Mouse (Mus musculus) midbrain, embryonic 12.5 days (tissue): Measurements from ENCODE around the gene Tubb5. TPM values are rescaled to one million over a fixed set of nuclear protein-coding genes. Genes with fewer than 3 reads are reported as not detected.
"Not testable (repeated sequence)": the region's sequence is repeated elsewhere in the genome, so short reads cannot be mapped to it uniquely, and the experiment has no call there.

Experiments used
- ATAC-seq: fragments of 200-750 bp; cut with Nextera tagmentation; 2 replicates; pipeline ENCODE4 v1.8.0; 2017; ENCODE audit warnings: low read depth, moderate TSS enrichment, moderate library complexity; ENCODE audit not compliant: low FRiP score
- H3K27ac ChIP-seq: fragments of 300-500 bp; sonication (generic); replicated peaks from 2 replicates; pipeline ENCODE4 v1.5.1; 2016; ENCODE audit warnings: mild to moderate bottlenecking
- H3K27me3 ChIP-seq: fragments of 300-500 bp; sonication (generic); 2 replicates; pipeline ENCODE4 v1.6.1; 2016; ENCODE audit warnings: mild to moderate bottlenecking
- H3K36me3 ChIP-seq: fragments of 300-500 bp; sonication (generic); 2 replicates; pipeline ENCODE4 v1.6.1; 2016
- H3K4me1 ChIP-seq: fragments of 300-500 bp; sonication (generic); 2 replicates; pipeline ENCODE4 v1.6.1; 2016
- H3K4me2 ChIP-seq: fragments of 300-500 bp; sonication (generic); replicated peaks from 2 replicates; pipeline ENCODE4 v1.6.1; 2016; ENCODE audit warnings: mild to moderate bottlenecking, moderate library complexity
- H3K4me3 ChIP-seq: fragments of 300-500 bp; sonication (generic); 2 replicates; pipeline ENCODE4 v1.5.1; 2016; ENCODE audit warnings: mild to moderate bottlenecking
- H3K9ac ChIP-seq: fragments of 300-500 bp; sonication (generic); replicated peaks from 2 replicates; pipeline ENCODE4 v1.6.1; 2016; ENCODE audit warnings: mild to moderate bottlenecking, moderate library complexity
- H3K9me3 ChIP-seq: fragments of 300-500 bp; sonication (generic); 2 replicates; pipeline ENCODE4 v1.6.1; 2016; ENCODE audit warnings: mild to moderate bottlenecking
- WGBS: fragments of 180-500 bp; shearing (Covaris S2); methylation state at CpG from one replicate; pipeline ENCODE4 v1.1.7; 2016; 5-methylcytosine and 5-hydroxymethylcytosine counted together
- polyA plus RNA-seq: library from polyadenylated mRNA; unstranded; fragments of >200 nt; fragmentation: Nextera tagmentation; extraction: Ambion mirVana; gene quantifications from 2 replicates; pipeline ENCODE4 v1.2.1, GENCODE M21; 2016

Gene Tubb5
- polyA plus RNA-seq, 1 experiment from 2014 or later: 1,561 TPM

GRCm38 (mm10) chr17:35850974-35851373 is 12.9 kb upstream of the Tubb5 start:
- no peak overlapping the region for H3K4me3 ChIP-seq
- H3K4me1 ChIP-seq: no peaks in the 10 kb centered on the region
- no peaks in the 10 kb centered on the region for H3K27me3 ChIP-seq
- no peak overlapping the region for H3K4me2 ChIP-seq
- H3K36me3 ChIP-seq: peaks cover 88% of the 10 kb centered on the region
- no peak overlapping the region for H3K9ac ChIP-seq
- 94% methylated on average over 3 of the region's 3 CpGs for WGBS
- no peaks in the 10 kb centered on the region for H3K9me3 ChIP-seq
- ATAC-seq: no peak
- H3K27ac ChIP-seq: no peak overlapping the region

DNA sequence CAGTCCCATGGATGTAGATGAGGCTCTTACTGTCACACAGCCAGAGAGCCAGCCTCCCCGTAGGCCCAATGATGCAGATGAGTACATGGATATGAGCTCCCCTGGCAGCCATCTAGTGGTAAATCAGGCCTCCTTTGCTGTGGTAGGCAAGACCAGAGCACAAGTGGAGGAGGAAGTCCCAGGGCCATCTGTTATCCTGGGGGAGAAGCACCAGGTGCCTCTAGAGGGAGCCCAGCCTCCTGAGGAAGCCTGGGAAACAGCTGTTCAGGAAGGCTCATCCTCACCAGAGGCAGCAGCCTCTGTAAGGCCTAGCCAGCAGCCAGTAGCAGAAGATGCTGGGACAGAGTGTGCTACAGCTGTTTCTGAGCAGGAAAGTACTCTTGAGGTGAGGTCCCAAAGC is 10.0 kb upstream of the Tubb5 start:
- Histone ChIP-seq H3K27me3 (no peaks in the 10 kb centered on the region), H3K4me3 (no peak overlapping the region), H3K9me3 (no peaks in the 10 kb centered on the region), H3K27ac (no peak overlapping the region), H3K9ac (0 out of 2 replicates have a peak overlapping the region, but pooled peaks have one; percentile 11), H3K4me1 (no peaks in the 10 kb centered on the region), H3K4me2 (no peak overlapping the region), H3K36me3 (peaks cover 83% of the 10 kb centered on the region)
- 72% methylated on average over 1 of the region's 1 CpGs for WGBS
- no peak for ATAC-seq

DNA sequence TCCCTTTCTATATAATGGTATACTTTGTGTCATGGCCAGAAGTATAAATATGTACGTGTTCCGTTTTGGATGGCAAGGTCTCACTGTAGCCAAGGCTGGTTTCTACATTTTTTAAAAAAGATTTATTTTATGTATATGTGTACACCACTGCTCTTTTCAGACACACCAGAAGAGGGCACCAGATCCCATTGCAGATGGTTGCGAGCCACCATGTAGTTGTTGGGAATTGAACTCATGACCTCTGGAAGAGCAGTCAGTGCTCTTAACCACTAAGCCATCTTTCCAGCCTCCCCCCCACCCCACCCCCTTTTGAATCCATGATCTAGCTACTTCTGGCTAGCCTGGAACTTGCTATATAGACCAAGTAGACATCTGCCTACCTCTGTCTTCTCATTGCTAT is 5.4 kb upstream of the Tubb5 start:
- Histone ChIP-seq H3K4me2 (no peak overlapping the region), H3K27me3 (no peaks in the 10 kb centered on the region), H3K9ac (no peak overlapping the region), H3K36me3 (peaks cover 38% of the 10 kb centered on the region), H3K9me3 (no peaks in the 10 kb centered on the region), H3K27ac (no peak overlapping the region), H3K4me1 (peaks cover 17% of the 10 kb centered on the region), H3K4me3 (no peak overlapping the region)
- WGBS: 93% methylated on average over 3 of the region's 3 CpGs
- no peak for ATAC-seq

- Histone ChIP-seq H3K36me3 (peaks cover 23% of the 10 kb centered on the region), H3K27ac (peak overlapping the region; percentile 68), H3K9ac (peak overlapping the region; percentile 69), H3K27me3 (no peaks in the 10 kb centered on the region), H3K9me3 (no peaks in the 10 kb centered on the region), H3K4me1 (peaks cover 17% of the 10 kb centered on the region), H3K4me3 (peak overlapping the region; percentile 55), H3K4me2 (peak overlapping the region; percentile 69)
- ATAC-seq: no peak
- WGBS: 22% methylated on average over 11 of the region's 11 CpGs
These were observed 3.9 kb upstream of the Tubb5 start for GRCm38 (mm10) chr17:35842006-35842405.

GRCm38 (mm10) chr17:35841076-35841950 is 3.2 kb upstream of the Tubb5 start, which contains the start of gene Mdc1:
Gene Mdc1, plus strand, starts transcription at chr17:35841515.
- Histone ChIP-seq H3K27ac (peak within 1 kb of the TSS; percentile 68), H3K4me1 (peaks cover 18% of the 10 kb centered on the region), H3K4me3 (peak within 1 kb of the TSS; percentile 55), H3K9ac (peak within 1 kb of the TSS; percentile 69), H3K27me3 (no peaks in the 10 kb centered on the region), H3K4me2 (peak within 1 kb of the TSS; percentile 69), H3K9me3 (no peaks in the 10 kb centered on the region), H3K36me3 (peaks cover 22% of the 10 kb centered on the region)
- ATAC-seq: peak; percentile 89
- WGBS: under 1% methylated on average over 59 of the region's 59 CpGs

- Histone ChIP-seq H3K27me3 (no peaks in the 10 kb centered on the region), H3K36me3 (peaks cover 22% of the 10 kb centered on the region), H3K27ac (0 out of 2 replicates have a peak overlapping the region, but pooled peaks have one; percentile 63), H3K4me1 (peaks cover 26% of the 10 kb centered on the region), H3K4me2 (peak overlapping the region; percentile 40), H3K4me3 (peak overlapping the region; percentile 55), H3K9ac (no peak overlapping the region), H3K9me3 (no peaks in the 10 kb centered on the region)
- ATAC-seq: no peak
- 57% methylated on average over 14 of the region's 14 CpGs for WGBS
These were observed 2.5 kb upstream of the Tubb5 start for GRCm38 (mm10) chr17:35840561-35840960.

DNA sequence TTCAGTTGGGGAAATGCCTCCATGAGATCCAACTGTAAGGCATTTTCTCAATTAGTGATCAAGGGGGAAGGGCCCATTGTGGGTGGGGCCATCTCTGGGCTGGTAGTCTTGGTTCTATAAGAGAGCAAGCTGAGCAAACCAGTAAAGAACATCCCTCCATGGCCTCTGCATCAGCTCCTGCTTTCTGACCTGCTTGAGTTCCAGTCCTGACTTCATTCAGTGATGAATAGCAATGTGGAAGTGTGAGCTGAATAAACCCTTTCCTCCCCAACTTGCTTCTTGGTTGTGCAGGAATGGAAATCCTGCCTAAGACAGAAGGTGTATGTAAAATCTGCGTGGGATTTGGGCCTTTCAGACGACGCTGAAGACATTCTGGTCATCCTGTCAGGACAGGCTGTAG is 896 bp upstream of the Tubb5 start:
- peak overlapping the region; percentile 55 for H3K4me2 ChIP-seq
- H3K27ac ChIP-seq: peak overlapping the region; percentile 99
- peaks cover 28% of the 10 kb centered on the region for H3K36me3 ChIP-seq
- peaks cover 41% of the 10 kb centered on the region for H3K4me1 ChIP-seq
- peak overlapping the region; percentile 89 for H3K4me3 ChIP-seq
- H3K27me3 ChIP-seq, ATAC-seq, H3K9me3 ChIP-seq: not testable (repeated sequence)
- WGBS: 58% methylated on average over 3 of the region's 3 CpGs
- peak overlapping the region; percentile 51 for H3K9ac ChIP-seq

DNA sequence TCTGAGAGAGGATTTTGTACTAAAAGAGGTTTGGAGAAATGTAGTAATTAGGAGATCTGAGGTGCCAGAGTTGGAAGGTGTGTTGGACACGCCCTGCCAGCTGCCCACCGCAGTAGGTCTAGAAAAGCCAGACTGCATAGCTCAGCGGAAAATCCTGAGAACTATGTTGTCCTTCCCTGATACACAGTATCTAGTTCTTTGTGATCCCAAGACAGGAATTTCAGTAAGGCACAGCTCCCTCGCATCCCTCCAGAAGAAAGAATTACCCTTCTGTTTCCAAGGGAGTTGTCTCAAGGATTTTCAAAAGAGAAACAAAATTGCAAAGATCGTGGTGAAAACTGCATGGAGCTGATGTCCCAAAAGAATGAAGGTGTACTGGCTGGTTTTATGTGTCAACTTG is 464 bp upstream of the Tubb5 start:
- H3K9ac ChIP-seq: peak overlapping the region; percentile 51
- ATAC-seq: no peak
- peak overlapping the region; percentile 89 for H3K4me3 ChIP-seq
- 2% methylated on average over 5 of the region's 5 CpGs for WGBS
- H3K4me1 ChIP-seq: peaks cover 45% of the 10 kb centered on the region
- H3K27me3 ChIP-seq: no peaks in the 10 kb centered on the region
- H3K9me3 ChIP-seq: no peaks in the 10 kb centered on the region
- H3K4me2 ChIP-seq: peak overlapping the region; percentile 55
- peaks cover 33% of the 10 kb centered on the region for H3K36me3 ChIP-seq
- H3K27ac ChIP-seq: peak overlapping the region; percentile 99

- peak overlapping the region; percentile 99 for H3K9ac ChIP-seq
- 0% methylated on average over 18 of the region's 18 CpGs for WGBS
- H3K27ac ChIP-seq: peak overlapping the region; percentile 99
- peaks cover 42% of the 10 kb centered on the region for H3K4me1 ChIP-seq
- peak overlapping the region; percentile 89 for H3K4me2 ChIP-seq
- H3K36me3 ChIP-seq: peaks cover 43% of the 10 kb centered on the region
- no peak for ATAC-seq
- H3K4me3 ChIP-seq: peak overlapping the region; percentile 89
- H3K9me3 ChIP-seq: no peaks in the 10 kb centered on the region
- H3K27me3 ChIP-seq: no peaks in the 10 kb centered on the region
These were observed 619 bp downstream of the Tubb5 start for GRCm38 (mm10) chr17:35837487-35837886.

- no peaks in the 10 kb centered on the region for H3K27me3 ChIP-seq
- H3K9ac ChIP-seq: peak overlapping the region; percentile 99
- H3K4me3 ChIP-seq: peak overlapping the region; percentile 89
- whole genome bisulfite sequencing: 0% methylated on average over 25 of the region's 25 CpGs
- H3K4me2 ChIP-seq: peak overlapping the region; percentile 89
- H3K36me3 ChIP-seq: peaks cover 45% of the 10 kb centered on the region
- peaks cover 38% of the 10 kb centered on the region for H3K4me1 ChIP-seq
- no peaks in the 10 kb centered on the region for H3K9me3 ChIP-seq
- ATAC-seq: peak; percentile 17; the same call in 1 of the 2 replicates
- H3K27ac ChIP-seq: peak overlapping the region; percentile 99
These were observed 1.1 kb downstream of the Tubb5 start for GRCm38 (mm10) chr17:35836991-35837422.

DNA sequence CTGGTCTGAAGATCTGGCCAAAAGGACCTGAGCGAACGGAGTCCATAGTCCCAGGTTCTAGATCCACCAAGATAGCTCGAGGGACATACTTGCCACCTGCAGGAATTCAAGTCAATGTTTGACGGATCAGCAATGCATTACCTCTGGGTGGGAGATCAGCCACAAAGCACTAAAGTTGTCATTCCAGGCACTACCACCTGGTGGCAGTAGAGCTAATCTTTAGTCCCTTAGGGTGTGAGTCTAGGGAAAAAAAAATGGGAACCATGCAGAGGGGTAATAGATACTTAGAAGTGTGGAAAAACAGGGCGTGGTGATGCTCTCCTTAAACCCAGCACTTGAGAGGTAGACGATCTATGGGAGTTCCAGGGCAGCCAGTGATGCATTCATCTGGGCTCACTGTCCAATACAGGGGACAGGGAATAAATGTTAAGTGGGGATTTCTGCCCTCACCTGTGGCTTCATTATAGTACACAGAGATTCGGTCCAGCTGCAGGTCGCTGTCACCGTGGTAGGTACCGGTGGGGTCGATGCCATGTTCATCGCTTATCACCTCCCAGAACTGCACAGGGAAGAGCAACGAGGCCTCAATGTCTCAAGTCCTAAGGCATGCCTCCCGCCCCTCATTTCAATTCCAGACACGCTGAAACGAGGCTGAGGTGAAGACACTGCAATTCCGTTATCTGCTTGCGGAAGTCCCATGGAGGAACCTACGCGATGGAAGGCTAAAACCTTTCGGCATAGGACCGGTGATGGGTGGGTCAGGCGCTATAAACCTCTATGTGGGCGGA is 1.7 kb downstream of the Tubb5 start:
- peak overlapping the region; percentile 89 for H3K4me2 ChIP-seq

More for the DNA sequence above, 1.7 kb downstream of the Tubb5 start:
- Histone ChIP-seq H3K27ac (peak overlapping the region; percentile 99), H3K4me1 (peaks cover 35% of the 10 kb centered on the region), H3K9ac (peak overlapping the region; percentile 99), H3K4me3 (peak overlapping the region; percentile 89), H3K9me3 (no peaks in the 10 kb centered on the region), H3K27me3 (no peaks in the 10 kb centered on the region), H3K36me3 (peaks cover 48% of the 10 kb centered on the region)
- WGBS: 8% methylated on average over 24 of the region's 24 CpGs
- ATAC-seq: no peak
